Mouse (Mus musculus): ENCODE results near the gene A430078G23Rik. TPM values are rescaled to one million over a fixed set of nuclear protein-coding genes. Genes with fewer than 3 reads are reported as not detected.

The A430078G23Rik gene
- polyA plus RNA-seq, 1 experiment from 2014 or later = not detected

DNA sequence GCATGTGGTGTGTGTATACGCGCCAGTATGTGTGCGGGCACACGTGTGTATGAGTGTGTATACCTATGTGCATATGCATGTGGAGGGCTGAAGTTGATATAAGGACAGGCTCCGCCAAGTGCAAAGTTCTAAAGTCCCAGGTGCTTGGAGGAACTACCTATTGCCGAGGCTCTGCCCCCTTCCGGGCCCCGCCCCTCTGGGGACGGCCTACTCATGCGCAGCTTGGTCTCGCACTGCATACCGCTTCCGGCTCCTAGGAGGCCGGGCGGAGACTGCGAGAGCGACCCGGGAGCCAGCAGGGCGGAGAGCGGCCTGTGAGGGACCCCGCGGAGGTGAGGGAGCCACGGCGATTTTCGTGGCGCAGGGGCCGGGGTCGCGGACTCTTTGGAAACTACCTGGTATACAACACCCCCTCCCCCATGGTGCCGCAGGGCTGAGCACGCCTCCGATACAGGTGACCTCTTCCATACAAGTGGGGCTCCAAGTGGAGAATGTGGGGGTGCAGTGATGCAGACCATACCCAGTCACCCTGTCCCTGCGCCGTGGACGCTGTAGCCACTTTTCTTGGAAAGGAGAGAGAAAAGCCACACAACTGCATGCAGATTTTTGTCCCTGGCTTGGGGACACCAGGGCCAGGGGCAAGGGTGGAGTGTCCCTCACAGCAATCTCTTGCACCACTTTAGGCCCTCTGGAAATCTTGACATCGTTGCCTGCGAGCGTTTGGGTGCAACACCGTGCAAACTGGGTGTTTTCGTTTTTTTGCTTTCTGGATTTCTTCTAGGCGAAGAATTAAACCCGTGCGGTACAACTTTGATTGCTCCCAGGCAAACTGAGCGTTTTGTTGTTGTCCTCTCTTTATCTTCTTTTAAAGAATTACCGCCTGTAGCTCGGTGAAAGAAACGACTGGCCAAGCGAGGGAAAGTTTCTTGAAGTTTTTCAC is 39.8 kb downstream of the A430078G23Rik start, which contains the start of gene Arhgef18:
Gene Arhgef18 (plus strand): TSS at position 236 of the 940 bp plus-strand sequence.
- WGBS = under 1% methylated on average over 48 of the region's 48 CpGs

DNA sequence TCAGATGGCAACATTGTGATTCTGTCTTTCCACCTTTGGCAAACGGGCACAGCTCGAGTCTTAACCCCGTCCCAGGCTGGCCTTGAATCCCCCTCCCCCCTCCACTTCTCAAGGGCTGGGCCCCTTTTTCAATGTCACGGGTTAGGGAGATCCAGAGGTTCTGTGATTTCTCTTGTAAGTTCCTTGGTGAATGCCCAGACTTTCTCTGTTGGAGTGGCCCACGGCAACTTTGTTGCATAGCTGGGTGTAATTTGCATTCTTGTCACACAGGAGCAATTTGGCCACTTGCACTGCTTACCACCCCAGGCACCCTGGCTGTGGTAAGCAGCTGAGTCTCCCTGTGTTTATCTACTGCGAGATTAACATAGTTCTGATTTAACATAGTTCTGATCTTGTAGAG is 41.4 kb downstream of the A430078G23Rik start:
- WGBS = 6% methylated on average over 6 of the region's 6 CpGs
- H3K4me3 ChIP-seq (ENCODE audit: low read depth, low read length) = peak overlapping the region; percentile 19; the same call in 1 of the 2 replicates
- peak overlapping the region; percentile 17; the same call in 1 of the 2 replicates for H3K4me2 ChIP-seq (ENCODE audit: low read depth, low read length)
- H3K27me3 ChIP-seq (ENCODE audit: control insufficient read depth, insufficient read depth, low read length) = no peaks in the 10 kb centered on the region
- H3K9me3 ChIP-seq (ENCODE audit: control insufficient read depth, low read length) = no peaks in the 10 kb centered on the region
- H3K9ac ChIP-seq (replicated peaks; ENCODE audit: low read depth, low read length) = no peak overlapping the region
- H3K36me3 ChIP-seq (ENCODE audit: control insufficient read depth, insufficient read depth, low read length) = no peaks in the 10 kb centered on the region
- H3K27ac ChIP-seq (ENCODE audit: low read depth, low read length) = peak overlapping the region; percentile 69; the same call in 1 of the 2 replicates
- H3K4me1 ChIP-seq (ENCODE audit: control insufficient read depth, insufficient read depth, low read length) = peaks cover 11% of the 10 kb centered on the region; the same call in 1 of the 2 replicates
- ATAC-seq (ENCODE audit: low read depth) = peak; percentile 23; the same call in 1 of the 2 replicates

More for the DNA sequence above, 39.8 kb downstream of the A430078G23Rik start, which contains the start of gene Arhgef18:
- H3K9ac ChIP-seq (replicated peaks; ENCODE audit: low read depth, low read length) = peak within 1 kb of the TSS; percentile 70
- no peaks in the 10 kb centered on the region for H3K27me3 ChIP-seq (ENCODE audit: control insufficient read depth, insufficient read depth, low read length)
- peaks cover 11% of the 10 kb centered on the region; the same call in 1 of the 2 replicates for H3K4me1 ChIP-seq (ENCODE audit: control insufficient read depth, insufficient read depth, low read length)
- no peaks in the 10 kb centered on the region for H3K9me3 ChIP-seq (ENCODE audit: control insufficient read depth, low read length)
- H3K36me3 ChIP-seq (ENCODE audit: control insufficient read depth, insufficient read depth, low read length) = no peaks in the 10 kb centered on the region
- peak within 1 kb of the TSS; percentile 61 for H3K4me2 ChIP-seq (ENCODE audit: low read depth, low read length)
- peak; percentile 99 for ATAC-seq (ENCODE audit: low read depth)
- H3K27ac ChIP-seq (ENCODE audit: low read depth, low read length) = no peak within 1 kb of the TSS
- peak within 1 kb of the TSS; percentile 79 for H3K4me3 ChIP-seq (ENCODE audit: low read depth, low read length)

DNA sequence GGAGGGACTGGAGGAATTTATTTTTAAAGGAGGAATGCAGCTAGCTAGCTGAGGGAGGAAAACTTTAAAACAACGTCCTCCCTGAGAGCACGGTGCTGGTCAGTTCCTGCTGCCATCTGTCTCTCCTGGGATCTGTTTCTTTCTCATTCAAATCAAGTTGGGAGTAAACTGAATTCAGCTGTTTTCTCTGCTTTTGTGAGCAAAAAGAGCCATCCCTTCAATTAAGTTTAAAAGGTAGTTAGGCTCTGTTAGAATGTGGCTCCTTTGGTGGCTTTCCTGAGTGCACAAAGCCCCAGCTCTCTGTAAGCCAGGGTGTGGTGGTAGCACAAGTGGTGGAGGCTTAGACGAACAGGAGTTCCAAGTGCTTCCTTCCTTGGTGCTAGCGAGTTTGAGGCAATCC is 42.0 kb downstream of the A430078G23Rik start:
- Histone ChIP-seq H3K9me3 (ENCODE audit: control insufficient read depth, low read length) (no peaks in the 10 kb centered on the region), H3K9ac (replicated peaks; ENCODE audit: low read depth, low read length) (0 out of 2 replicates have a peak overlapping the region, but pooled peaks have one; percentile 3), H3K27me3 (ENCODE audit: control insufficient read depth, insufficient read depth, low read length) (no peaks in the 10 kb centered on the region), H3K4me1 (ENCODE audit: control insufficient read depth, insufficient read depth, low read length) (peaks cover 11% of the 10 kb centered on the region; the same call in 1 of the 2 replicates), H3K4me2 (ENCODE audit: low read depth, low read length) (peak overlapping the region; percentile 17; the same call in 1 of the 2 replicates), H3K27ac (ENCODE audit: low read depth, low read length) (peak overlapping the region; percentile 69; the same call in 1 of the 2 replicates), H3K4me3 (ENCODE audit: low read depth, low read length) (peak overlapping the region; percentile 19; the same call in 1 of the 2 replicates), H3K36me3 (ENCODE audit: control insufficient read depth, insufficient read depth, low read length) (no peaks in the 10 kb centered on the region)
- ATAC-seq (ENCODE audit: low read depth) = no peak
- WGBS = 6% methylated on average over 4 of the region's 4 CpGs

DNA sequence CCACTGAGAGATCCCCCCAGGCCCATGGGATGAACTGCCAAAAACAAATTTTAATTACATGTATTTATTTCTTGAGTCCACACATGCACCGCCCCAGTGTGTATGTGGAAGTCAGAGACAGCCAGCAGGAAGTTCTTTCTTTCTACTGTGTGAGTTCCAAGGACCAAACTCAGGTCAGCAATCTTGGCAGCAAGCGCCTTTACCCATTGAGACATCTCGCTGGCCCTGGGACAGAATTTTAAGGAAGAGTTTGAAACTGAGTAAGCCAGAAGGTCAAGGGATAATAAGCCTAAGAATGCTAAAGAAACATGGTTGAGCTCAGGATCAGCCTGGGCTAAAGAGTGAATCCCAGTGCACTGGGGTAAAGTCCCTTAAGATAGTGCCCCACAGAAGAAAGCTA is 44.4 kb downstream of the A430078G23Rik start:
- Histone ChIP-seq H3K9ac (replicated peaks; ENCODE audit: low read depth, low read length) (no peak overlapping the region), H3K9me3 (ENCODE audit: control insufficient read depth, low read length) (no peaks in the 10 kb centered on the region), H3K27me3 (ENCODE audit: control insufficient read depth, insufficient read depth, low read length) (no peaks in the 10 kb centered on the region), H3K27ac (ENCODE audit: low read depth, low read length) (no peak overlapping the region), H3K4me2 (ENCODE audit: low read depth, low read length) (no peak overlapping the region), H3K4me1 (ENCODE audit: control insufficient read depth, insufficient read depth, low read length) (peaks cover 11% of the 10 kb centered on the region; the same call in 1 of the 2 replicates), H3K4me3 (ENCODE audit: low read depth, low read length) (no peak overlapping the region), H3K36me3 (ENCODE audit: control insufficient read depth, insufficient read depth, low read length) (no peaks in the 10 kb centered on the region)
- 90% methylated on average over 3 of the region's 3 CpGs for WGBS
- ATAC-seq (ENCODE audit: low read depth) = no peak

DNA sequence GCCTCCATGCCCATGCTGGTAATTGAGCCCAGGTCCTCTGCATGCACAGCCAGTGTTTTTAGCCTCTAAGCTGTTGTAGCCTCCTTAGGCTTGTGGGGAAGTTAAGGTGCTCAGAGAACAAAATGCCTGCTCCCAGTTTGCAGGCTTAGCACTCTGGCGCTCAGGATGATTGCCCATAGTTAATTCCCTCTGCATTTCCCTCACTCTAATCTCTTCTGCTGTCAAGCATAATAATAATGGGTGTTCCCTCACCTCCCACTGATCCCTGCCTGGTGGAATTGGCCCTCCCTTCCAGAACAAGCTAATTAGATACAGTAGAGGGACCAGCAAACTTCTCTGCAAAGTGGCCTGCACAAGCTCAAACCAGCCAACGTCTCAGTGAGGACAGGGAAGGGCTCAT is 47.3 kb downstream of the A430078G23Rik start:
- Histone ChIP-seq H3K4me1 (ENCODE audit: control insufficient read depth, insufficient read depth, low read length) (no peaks in the 10 kb centered on the region), H3K4me3 (ENCODE audit: low read depth, low read length) (no peak overlapping the region), H3K9ac (replicated peaks; ENCODE audit: low read depth, low read length) (no peak overlapping the region), H3K9me3 (ENCODE audit: control insufficient read depth, low read length) (no peaks in the 10 kb centered on the region), H3K27ac (ENCODE audit: low read depth, low read length) (no peak overlapping the region), H3K4me2 (ENCODE audit: low read depth, low read length) (no peak overlapping the region), H3K36me3 (ENCODE audit: control insufficient read depth, insufficient read depth, low read length) (no peaks in the 10 kb centered on the region), H3K27me3 (ENCODE audit: control insufficient read depth, insufficient read depth, low read length) (no peaks in the 10 kb centered on the region)
- 37% methylated on average over 2 of the region's 2 CpGs for WGBS
- no peak for ATAC-seq (ENCODE audit: low read depth)

DNA sequence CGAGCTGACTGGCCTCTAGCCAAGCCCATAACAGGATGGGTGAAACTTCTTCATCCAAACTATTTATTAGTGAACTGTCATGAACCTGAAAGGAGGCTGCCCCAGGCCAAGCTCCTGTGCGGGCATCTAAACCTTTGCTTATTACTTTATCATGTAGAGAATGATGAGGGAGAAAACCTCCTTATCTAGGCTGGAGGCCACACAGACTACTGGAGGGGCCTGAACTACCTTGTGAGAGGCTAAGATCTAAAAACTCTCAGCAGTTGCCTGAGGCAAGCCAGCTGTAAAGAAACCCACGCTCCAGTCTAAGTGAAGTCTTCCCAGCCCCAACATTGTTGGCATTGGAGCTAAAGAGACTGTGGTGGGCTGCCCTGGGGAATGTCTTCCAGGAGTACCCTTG is 54.2 kb downstream of the A430078G23Rik start:
- ATAC-seq (ENCODE audit: low read depth) = no peak
- Histone ChIP-seq H3K4me1 (ENCODE audit: control insufficient read depth, insufficient read depth, low read length) (no peaks in the 10 kb centered on the region), H3K9ac (replicated peaks; ENCODE audit: low read depth, low read length) (no peak overlapping the region), H3K27ac (ENCODE audit: low read depth, low read length) (no peak overlapping the region), H3K36me3 (ENCODE audit: control insufficient read depth, insufficient read depth, low read length) (no peaks in the 10 kb centered on the region), H3K9me3 (ENCODE audit: control insufficient read depth, low read length) (no peaks in the 10 kb centered on the region), H3K4me2 (ENCODE audit: low read depth, low read length) (no peak overlapping the region), H3K27me3 (ENCODE audit: control insufficient read depth, insufficient read depth, low read length) (no peaks in the 10 kb centered on the region), H3K4me3 (ENCODE audit: low read depth, low read length) (no peak overlapping the region)
- WGBS = 82% methylated on average over 3 of the region's 3 CpGs

DNA sequence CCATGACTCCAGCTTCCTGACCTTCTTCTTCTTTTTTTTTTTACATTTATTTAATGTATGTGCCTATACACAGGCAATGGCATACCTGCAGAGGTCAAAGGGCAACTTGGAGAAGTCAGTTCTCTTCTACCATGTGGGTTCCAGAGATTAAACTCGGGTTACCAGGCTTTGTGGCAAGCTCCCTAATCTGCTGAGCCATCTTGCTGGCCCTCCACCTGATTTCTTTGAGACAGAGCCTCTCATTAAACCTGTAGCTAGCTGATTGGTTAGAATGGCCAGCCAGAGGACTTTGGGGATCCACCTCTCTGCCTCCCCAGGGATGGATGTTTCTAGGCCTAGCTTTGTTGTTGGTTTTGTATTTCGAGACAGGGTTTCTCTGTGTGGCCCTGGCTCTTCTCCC is 57.9 kb downstream of the A430078G23Rik start:
- Histone ChIP-seq H3K27ac (ENCODE audit: low read depth, low read length) (no peak overlapping the region), H3K4me3 (ENCODE audit: low read depth, low read length) (no peak overlapping the region), H3K9me3 (ENCODE audit: control insufficient read depth, low read length) (no peaks in the 10 kb centered on the region), H3K4me2 (ENCODE audit: low read depth, low read length) (no peak overlapping the region), H3K9ac (replicated peaks; ENCODE audit: low read depth, low read length) (no peak overlapping the region), H3K4me1 (ENCODE audit: control insufficient read depth, insufficient read depth, low read length) (peaks cover 8% of the 10 kb centered on the region; the same call in 1 of the 2 replicates), H3K36me3 (ENCODE audit: control insufficient read depth, insufficient read depth, low read length) (no peaks in the 10 kb centered on the region), H3K27me3 (ENCODE audit: control insufficient read depth, insufficient read depth, low read length) (no peaks in the 10 kb centered on the region)
- no peak for ATAC-seq (ENCODE audit: low read depth)
- WGBS = 88% methylated on average over 2 of the region's 2 CpGs

DNA sequence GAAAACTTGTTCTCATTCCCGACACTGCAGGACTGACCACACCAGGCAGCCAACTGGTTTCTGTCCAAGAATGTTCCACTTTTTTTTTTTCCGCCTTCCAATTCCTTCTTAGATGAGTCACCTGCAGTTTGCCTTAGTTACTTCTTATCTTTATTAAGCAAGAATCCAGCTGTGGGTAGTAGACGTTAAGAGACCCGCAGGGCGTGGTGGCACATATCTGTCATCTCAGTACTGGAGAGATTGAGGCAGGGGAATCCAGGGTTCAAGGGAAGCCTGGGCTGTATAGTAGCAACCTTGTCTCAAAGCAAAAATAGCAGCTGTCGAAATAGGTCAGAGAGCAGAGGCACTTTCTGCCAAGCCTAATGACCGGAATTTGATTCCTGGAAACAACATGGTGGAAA is 58.7 kb downstream of the A430078G23Rik start:
- 93% methylated on average over 7 of the region's 7 CpGs for WGBS
- Histone ChIP-seq H3K4me3 (ENCODE audit: low read depth, low read length) (no peak overlapping the region), H3K4me1 (ENCODE audit: control insufficient read depth, insufficient read depth, low read length) (peaks cover 14% of the 10 kb centered on the region; the same call in 1 of the 2 replicates), H3K4me2 (ENCODE audit: low read depth, low read length) (no peak overlapping the region), H3K36me3 (ENCODE audit: control insufficient read depth, insufficient read depth, low read length) (no peaks in the 10 kb centered on the region), H3K27ac (ENCODE audit: low read depth, low read length) (no peak overlapping the region), H3K9ac (replicated peaks; ENCODE audit: low read depth, low read length) (no peak overlapping the region), H3K27me3 (ENCODE audit: control insufficient read depth, insufficient read depth, low read length) (no peaks in the 10 kb centered on the region), H3K9me3 (ENCODE audit: control insufficient read depth, low read length) (no peaks in the 10 kb centered on the region)
- ATAC-seq (ENCODE audit: low read depth) = no peak

DNA sequence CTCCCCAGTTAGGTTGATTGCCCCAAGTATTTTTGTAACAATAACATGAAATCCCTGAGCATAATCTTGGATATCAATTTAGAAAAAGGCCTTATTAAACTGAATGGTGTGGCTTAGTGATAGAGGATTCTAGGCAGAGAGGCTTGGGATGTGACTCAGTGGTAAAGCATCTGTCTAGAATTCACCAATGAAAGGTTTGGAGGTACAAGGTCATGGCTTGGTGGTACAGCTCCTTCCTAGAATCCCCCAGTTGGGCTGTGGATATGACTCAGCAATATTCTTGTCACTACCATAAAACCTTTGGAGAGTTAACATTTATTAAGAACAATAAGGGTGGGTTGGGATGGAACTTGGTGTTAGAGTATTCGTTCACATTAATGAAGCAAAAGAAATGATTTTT is 59.6 kb downstream of the A430078G23Rik start:
- Histone ChIP-seq H3K27me3 (ENCODE audit: control insufficient read depth, insufficient read depth, low read length) (no peaks in the 10 kb centered on the region), H3K9me3 (ENCODE audit: control insufficient read depth, low read length) (no peaks in the 10 kb centered on the region), H3K4me3 (ENCODE audit: low read depth, low read length) (no peak overlapping the region), H3K4me1 (ENCODE audit: control insufficient read depth, insufficient read depth, low read length) (peaks cover 20% of the 10 kb centered on the region; the same call in 1 of the 2 replicates), H3K9ac (replicated peaks; ENCODE audit: low read depth, low read length) (no peak overlapping the region), H3K27ac (ENCODE audit: low read depth, low read length) (no peak overlapping the region), H3K4me2 (ENCODE audit: low read depth, low read length) (no peak overlapping the region), H3K36me3 (ENCODE audit: control insufficient read depth, insufficient read depth, low read length) (no peaks in the 10 kb centered on the region)
- no peak for ATAC-seq (ENCODE audit: low read depth)
- WGBS = 97% methylated on average over 1 of the region's 1 CpGs

Measured in neural tube, embryonic 14.5 days (tissue).